Mouse (Mus musculus) naive thymus-derived CD4-positive, alpha-beta T cell, adult 2 months (primary cell): ENCODE results near the gene Gapvd1.

Experiments
- DNase-seq: peaks from one replicate; pipeline ENCODE4 v3.0.0-alpha.2; 2011; ENCODE audit warnings: low read depth

The Gapvd1 gene

GRCm38 (mm10) chr2:34635249-34636165 is 119.5 kb downstream of the Gapvd1 start:
- DNase-seq, result no peak

- no peak for DNase-seq
These were observed 123.0 kb downstream of the Gapvd1 start for GRCm38 (mm10) chr2:34632051-34632450.

GRCm38 (mm10) chr2:34630445-34630844 is 124.6 kb downstream of the Gapvd1 start:
- DNase-seq, result no peak

GRCm38 (mm10) chr2:34629758-34630157 is 125.3 kb downstream of the Gapvd1 start:
- DNase-seq, result no peak

GRCm38 (mm10) chr2:34628903-34629540 is 126.0 kb downstream of the Gapvd1 start:
- no peak for DNase-seq

- no peak for DNase-seq
These were observed 127.5 kb downstream of the Gapvd1 start for GRCm38 (mm10) chr2:34627328-34628226.
